In genomic region chr14:55109048-55109873, GRCm38 (mm10) we compare ENCODE assay signal across 10 mouse cellular contexts. TPM values are rescaled to one million over a fixed set of nuclear protein-coding genes. Genes with fewer than 3 reads are reported as not detected.
DNase-seq lines count a peak whose midpoint lies in the region; ATAC-seq and TF ChIP-seq lines count a peak whose summit lies in the region.
"Had no signal": no experiment of that assay in that cellular context is flagged by ENCODE, and none has a peak within 500 bp of the region (broad histone marks: within the 10 kb centered on the region; RNA-seq: fewer than 3 reads in every experiment).

No protein-coding gene starts in this region.

- peaks cover 10% of the 10 kb centered on the region; the same call in 1 of the 2 replicates for H3K27me3 ChIP-seq in hindbrain, embryonic 14.5 days (ENCODE audit: control insufficient read depth, insufficient read depth, low read length)

- peak overlapping the region; percentile 28; the same call in 1 of the 2 replicates for H3K9ac ChIP-seq in hindbrain, embryonic 14.5 days
- H3K9ac ChIP-seq: heart, embryonic 12.5 days had no signal

- DNase-seq in cerebellum, adult 9-11 months, result peak; percentile 76
- no peak for DNase-seq in cerebellum, postnatal 36 days
- peak; percentile 38 to 44 for DNase-seq in right cerebral cortex, adult 2 months (ENCODE audit: low spot score in 2 of 2)
- DNase-seq in right cerebral cortex, postnatal 36 days (ENCODE audit: low spot score in 2 of 2), result no peak
- DNase-seq in hindbrain, embryonic 14.5 days (ENCODE audit: low spot score), result no peak
- DNase-seq in adrenal gland, postnatal 4 days (ENCODE audit: low spot score in 2 of 2), result no peak
- DNase-seq in ovary, postnatal 14 days (ENCODE audit: low spot score), result no peak
- DNase-seq: lung, postnatal 14 days had no signal

- no peak overlapping the region for H3K4me3 ChIP-seq in hindbrain, embryonic 14.5 days (replicated peaks; ENCODE audit: low read length)
- H3K4me3 ChIP-seq in olfactory bulb, adult 2 months (ENCODE audit: insufficient read depth, low read depth, low read length), result no peak overlapping the region; the same call in 1 of the 2 replicates
- H3K4me3 ChIP-seq: heart, embryonic 12.5 days had no signal

- ATAC-seq in hindbrain, embryonic 14.5 days (ENCODE audit: low FRiP score), result no peak

- H3K4me2 ChIP-seq in hindbrain, embryonic 14.5 days (replicated peaks), result peak overlapping the region; percentile 21; the same call in 1 of the 2 replicates
- H3K4me2 ChIP-seq: heart, embryonic 12.5 days had no signal

- WGBS in hindbrain, embryonic 14.5 days, result 15% methylated on average over 21 of the region's 21 CpGs
- WGBS in olfactory bulb, adult 2 months, result 14% methylated on average over 21 of the region's 21 CpGs

- peaks cover 23% of the 10 kb centered on the region for H3K36me3 ChIP-seq in hindbrain, embryonic 14.5 days (replicated peaks; ENCODE audit: control insufficient read depth, insufficient read depth)
- H3K36me3 ChIP-seq: heart, embryonic 12.5 days had no signal

- H3K4me1 ChIP-seq in hindbrain, embryonic 14.5 days (replicated peaks; ENCODE audit: control insufficient read depth, insufficient read depth, low read length), result peaks cover 52% of the 10 kb centered on the region
- peaks cover 68% of the 10 kb centered on the region for H3K4me1 ChIP-seq in olfactory bulb, adult 2 months (ENCODE audit: control insufficient read depth, insufficient read depth, low read length)

- no peak for TF ChIP-seq POLR2A in olfactory bulb, adult 2 months (IDR thresholded peaks at IDR 0.05; ENCODE audit: insufficient read depth, low read depth, low read length)

- no peak for TF ChIP-seq CTCF in olfactory bulb, adult 2 months (IDR thresholded peaks at IDR 0.05; ENCODE audit: insufficient read depth, low read depth, low read length)

- peak overlapping the region; percentile 76 for H3K27ac ChIP-seq in hindbrain, embryonic 14.5 days
- peak overlapping the region; percentile 85 for H3K27ac ChIP-seq in olfactory bulb, adult 2 months (ENCODE audit: insufficient read depth, low read depth, low read length)

- no peaks in the 10 kb centered on the region for H3K9me3 ChIP-seq in hindbrain, embryonic 14.5 days (ENCODE audit: control insufficient read depth, low read length)
- H3K9me3 ChIP-seq: heart, embryonic 12.5 days had no signal

RNA-seq across cellular contexts. Expression of gene Ap1g2, which starts 2.9 kb away (rescaled TPM):
- polyA plus RNA-seq in hindbrain, embryonic 14.5 days (2014; fragmentation: Nextera tagmentation; extraction: Ambion mirVana), result 6.3 and 8.6 TPM in 2 replicates
- not detected in 2 replicates for polyA plus RNA-seq in olfactory bulb, adult 2 months (2012; ENCODE audit: insufficient read depth, insufficient read length, low replicate concordance, missing spikeins)
- 10 to 100 TPM; 30.3 to 34.0 TPM for total RNA-seq in adrenal gland, postnatal 4 days (2021)

RNA-seq across cellular contexts. Expression of gene Jph4, which starts 7.5 kb away (rescaled TPM):
- polyA plus RNA-seq in hindbrain, embryonic 14.5 days (2014; fragmentation: Nextera tagmentation; extraction: Ambion mirVana), result 35.4 and 42.7 TPM in 2 replicates
- not detected in 2 replicates for polyA plus RNA-seq in olfactory bulb, adult 2 months (2012; ENCODE audit: insufficient read depth, insufficient read length, low replicate concordance, missing spikeins)
- total RNA-seq in adrenal gland, postnatal 4 days (2021), result 10 to 100 TPM; 11.9 to 14.8 TPM

RNA-seq across cellular contexts. Expression of gene Thtpa, which starts 14.7 kb away (rescaled TPM):
- polyA plus RNA-seq in hindbrain, embryonic 14.5 days (2014; fragmentation: Nextera tagmentation; extraction: Ambion mirVana), result 30.4 and 30.7 TPM in 2 replicates
- polyA plus RNA-seq in olfactory bulb, adult 2 months (2012; ENCODE audit: insufficient read depth, insufficient read length, low replicate concordance, missing spikeins), result not detected in 2 replicates
- 10 to 100 TPM; 21.0 to 21.3 TPM for total RNA-seq in adrenal gland, postnatal 4 days (2021)

RNA-seq across cellular contexts. Expression of gene Zfhx2, which starts 17.1 kb away (rescaled TPM):
- polyA plus RNA-seq in hindbrain, embryonic 14.5 days (2014; fragmentation: Nextera tagmentation; extraction: Ambion mirVana), result 17.8 and 21.5 TPM in 2 replicates
- polyA plus RNA-seq in olfactory bulb, adult 2 months (2012; ENCODE audit: insufficient read depth, insufficient read length, low replicate concordance, missing spikeins), result not detected in 2 replicates
- 10 to 100 TPM; 11.9 to 13.5 TPM for total RNA-seq in adrenal gland, postnatal 4 days (2021)

Comparison
In these comparisons a context has a peak if more than half of its experiments do, and no peak if none do; other contexts are left out.
1. DNase-seq: peak in cerebellum, adult 9-11 months (single experiment) and right cerebral cortex, adult 2 months (2 of 2); none in cerebellum, postnatal 36 days (0 of 2), right cerebral cortex, postnatal 36 days (0 of 2), hindbrain, embryonic 14.5 days (single experiment), adrenal gland, postnatal 4 days (0 of 2) and ovary, postnatal 14 days (single experiment).
2. RNA of gene Thtpa, which starts 14.7 kb away (polyA plus RNA-seq): 30.4 to 30.7 TPM in hindbrain, embryonic 14.5 days; not detected in olfactory bulb, adult 2 months; every median in the first group is over 10 times any median in the second.